Mouse (Mus musculus) kidney, postnatal 4 days (tissue): ENCODE measurements at regions not wholly inside any gene's neighbourhood (a gene's known extent, or its start where the extent isn't known, plus 50 kb on each side); places are given as distances from the start of the nearest gene placed in this dataset.

Source experiments
- DNase-seq, 2 experiments: peaks; one replicate each; pipeline ENCODE4 v3.0.0; 2021; ENCODE audit warnings: mixed read lengths in 2 of 2

DNA sequence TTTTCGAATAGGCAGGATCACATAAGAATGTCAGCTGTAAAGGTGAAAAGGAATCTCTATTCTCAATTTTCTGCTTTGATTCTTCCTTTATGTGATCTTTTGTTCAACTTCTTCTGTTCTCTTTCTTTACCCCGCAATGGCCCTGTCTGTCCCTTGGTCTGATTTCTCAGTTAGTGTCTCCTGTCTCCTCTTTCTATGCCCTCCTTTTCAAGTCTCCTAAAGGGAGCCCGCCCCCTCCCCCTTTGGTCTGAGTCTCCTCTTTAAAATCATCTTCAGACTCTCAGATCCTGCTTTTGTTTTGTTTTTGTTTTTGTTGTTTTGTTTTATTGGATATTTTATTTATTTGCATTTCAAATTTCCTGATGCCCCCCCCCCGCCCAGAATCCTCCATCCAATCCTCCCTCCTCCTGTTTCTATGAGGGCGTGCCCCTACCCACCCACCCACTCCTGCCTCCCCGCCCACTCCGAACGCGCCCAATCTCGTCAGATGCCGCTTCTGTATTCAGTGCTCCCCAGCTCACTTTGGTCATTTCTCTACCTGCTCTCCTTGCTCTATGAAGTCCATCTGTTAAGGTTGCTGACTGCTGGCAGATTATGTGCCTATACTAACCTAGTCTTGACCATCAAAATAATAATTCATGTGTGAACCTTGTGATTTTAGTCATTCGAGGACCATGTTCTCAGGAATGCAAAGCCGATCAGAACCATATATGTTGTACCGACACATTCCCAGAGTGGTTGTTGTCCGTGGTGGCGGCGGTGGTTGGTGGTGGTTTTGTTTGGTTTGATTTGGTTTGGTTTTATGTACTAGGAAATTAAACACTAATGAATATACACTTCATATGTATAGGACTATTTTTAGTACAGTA, 487.9 kb upstream of the Adam24 start:
- peak in 1 of 2 experiments; percentile 1 for DNase-seq

DNA sequence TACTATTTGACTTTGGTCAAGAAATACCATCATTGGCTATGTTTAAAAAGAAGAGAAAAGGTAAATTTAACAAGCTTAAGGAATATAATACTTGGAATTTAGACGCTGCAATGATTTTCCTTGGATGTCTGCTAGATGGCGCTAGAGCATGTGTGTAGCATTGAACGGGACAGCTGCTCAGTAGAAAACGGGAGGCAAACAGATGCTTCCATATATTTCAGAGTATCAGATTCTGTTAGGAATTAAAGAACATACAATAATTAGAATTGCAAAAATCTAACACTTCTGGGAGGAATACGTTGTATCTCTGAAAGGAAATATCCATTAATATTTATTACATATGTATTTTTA, 487.3 kb upstream of the Adam24 start:
- peak; percentile 41 for DNase-seq

DNA sequence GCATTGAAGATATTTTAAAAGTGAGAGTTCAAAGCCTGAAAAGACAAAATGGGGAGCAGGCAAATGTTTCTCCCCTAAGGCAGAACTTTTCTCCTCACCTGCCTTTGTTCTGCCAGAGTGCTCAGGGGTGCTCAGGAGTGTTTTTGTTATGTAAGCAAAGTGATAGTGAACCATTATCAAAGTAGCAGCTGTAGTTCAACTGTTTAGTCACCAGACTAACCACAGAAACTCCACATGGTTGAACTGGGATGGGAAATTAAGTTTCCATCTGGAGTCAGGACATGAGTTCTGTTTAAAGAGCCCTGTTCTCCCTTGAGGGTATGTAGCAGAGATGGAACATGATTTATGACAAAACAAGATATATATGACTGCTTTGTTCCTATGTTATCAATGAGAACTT, 482.6 kb upstream of the Adam24 start:
- DNase-seq, result no peak

DNA sequence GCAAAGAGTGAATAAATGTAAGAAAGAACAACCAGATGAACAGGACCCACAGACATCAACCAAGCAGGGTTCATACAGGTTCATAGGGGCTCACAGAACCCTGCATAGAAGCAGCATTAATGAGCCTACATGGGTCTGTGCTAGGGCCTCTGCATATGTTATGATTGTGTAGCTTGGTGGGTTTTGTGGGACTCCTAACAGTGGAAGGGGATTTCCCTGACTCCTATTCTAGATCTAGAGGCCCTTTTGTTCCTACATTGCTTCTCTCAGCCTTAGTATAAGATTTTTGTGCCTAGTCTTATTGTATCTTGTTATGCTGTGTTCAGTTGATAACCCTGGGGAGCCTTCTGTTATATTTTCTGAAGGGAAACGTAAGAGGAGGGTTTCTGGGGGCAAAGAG, 481.7 kb upstream of the Adam24 start:
- no peak for DNase-seq

DNA sequence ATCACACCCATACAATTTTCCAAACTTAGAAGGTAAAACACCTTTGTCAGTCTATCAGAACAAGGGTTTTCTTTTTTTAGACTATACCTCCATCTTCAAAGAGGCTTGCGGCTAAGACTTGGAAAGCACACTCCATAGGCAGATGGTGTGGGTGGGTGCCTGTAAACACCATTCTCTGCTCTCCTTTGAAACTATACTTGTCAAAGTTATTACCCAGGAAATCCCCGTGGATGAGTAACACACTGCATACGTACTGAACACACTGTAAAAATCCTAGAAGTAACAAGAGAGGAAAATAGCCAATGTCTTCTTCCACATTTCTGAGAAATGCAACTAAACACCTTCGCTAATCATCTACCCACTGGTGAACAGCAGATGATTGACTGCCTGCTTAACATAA, 464.0 kb upstream of the Adam24 start:
- no peak for DNase-seq

DNA sequence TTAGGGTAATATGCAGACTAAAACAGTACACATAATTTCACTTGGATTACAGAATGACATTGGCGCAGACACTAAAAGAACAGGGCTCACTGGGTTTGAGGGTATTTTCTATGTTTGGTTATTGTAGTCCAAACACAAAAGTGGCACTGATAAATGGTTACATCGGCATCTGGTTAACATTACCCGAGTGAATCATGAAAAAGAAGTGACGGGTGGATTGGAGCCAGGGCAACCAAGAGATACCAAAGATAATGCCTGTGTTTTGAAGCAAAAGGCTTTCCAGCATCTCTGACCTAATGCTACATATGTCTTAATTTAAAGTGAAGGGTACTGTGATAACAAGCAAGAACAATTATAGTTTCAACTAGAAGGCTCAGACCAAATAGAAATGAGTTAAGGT, 451.4 kb upstream of the Adam24 start:
- no peak for DNase-seq

DNA sequence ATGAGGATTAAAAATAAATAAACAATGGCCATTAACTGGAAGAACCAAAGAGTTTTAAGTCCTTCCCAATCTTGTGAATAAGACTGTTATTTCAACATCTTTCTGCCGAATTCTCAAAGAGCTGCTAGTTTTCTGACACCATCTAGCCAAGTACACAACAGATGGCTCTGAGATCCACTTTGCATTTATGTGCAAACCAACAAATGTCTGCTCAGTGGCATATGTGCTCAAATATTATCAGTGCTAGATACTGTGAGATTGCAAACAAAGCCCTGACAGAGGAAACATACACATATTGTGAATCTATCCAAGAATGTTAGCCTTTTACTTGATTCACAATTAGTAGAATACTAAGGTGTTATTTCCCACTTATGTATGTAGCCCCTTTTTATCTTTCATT, 447.6 kb upstream of the Adam24 start:
- DNase-seq, result no peak
